Mouse (Mus musculus) macrophage (primary cell): ENCODE measurements around the gene Ncoa5. TPM values are rescaled to one million over a fixed set of nuclear protein-coding genes. Genes with fewer than 3 reads are reported as not detected.

ENCODE experiments used
- H3K27ac ChIP-seq: fragments of 350-480 bp; formaldehyde crosslinking; 2 replicates; pipeline ENCODE4 v1.9.0; 2021
- H3K36me3 ChIP-seq: fragments of 350-480 bp; formaldehyde crosslinking; 2 replicates; pipeline ENCODE4 v1.9.0; 2021; ENCODE audit errors: inconsistent target
- H3K4me3 ChIP-seq: fragments of 350-480 bp; formaldehyde crosslinking; 2 replicates; pipeline ENCODE4 v1.9.0; 2021; ENCODE audit errors: inconsistent target
- H3K79me2 ChIP-seq: fragments of 350-480 bp; formaldehyde crosslinking; 2 replicates; pipeline ENCODE4 v1.9.0; 2021; ENCODE audit errors: inconsistent target
- WGBS: methylation state at CpG from one replicate; pipeline ENCODE4 v1.1.7; 2026; ENCODE audit warnings: inconsistent platforms; ENCODE audit not compliant: missing documents; 5-methylcytosine and 5-hydroxymethylcytosine counted together
- polyA plus RNA-seq: library from polyadenylated mRNA; stranded (reverse); fragments of 250-400 nt; gene quantifications from 3 replicates; pipeline ENCODE4 v1.2.4, GENCODE M21; 2018; ENCODE audit warnings: inconsistent platforms

Gene Ncoa5
- polyA plus RNA-seq, 1 experiment from 2014 or later: 27.6 TPM

GRCm38 (mm10) chr2:164994659-164995428, 39.8 kb downstream of the Ncoa5 start:
- H3K4me3 ChIP-seq: no peak overlapping the region
- H3K79me2 ChIP-seq: no peaks in the 10 kb centered on the region
- no peak overlapping the region for H3K27ac ChIP-seq
- H3K36me3 ChIP-seq: peaks cover 3% of the 10 kb centered on the region; the same call in 1 of the 2 replicates
- 61% methylated on average over 21 of the region's 21 CpGs for WGBS

GRCm38 (mm10) chr2:164994156-164994555, 40.5 kb downstream of the Ncoa5 start:
- Histone ChIP-seq H3K79me2 (no peaks in the 10 kb centered on the region), H3K4me3 (no peak overlapping the region), H3K36me3 (no peaks in the 10 kb centered on the region), H3K27ac (no peak overlapping the region)
- WGBS: 90% methylated on average over 11 of the region's 11 CpGs

- Histone ChIP-seq H3K36me3 (no peaks in the 10 kb centered on the region), H3K79me2 (no peaks in the 10 kb centered on the region), H3K27ac (no peak overlapping the region), H3K4me3 (no peak overlapping the region)
- 52% methylated on average over 10 of the region's 10 CpGs for WGBS
Observed at GRCm38 (mm10) chr2:164991808-164992207, 42.9 kb downstream of the Ncoa5 start.

GRCm38 (mm10) chr2:164991111-164991510, 43.6 kb downstream of the Ncoa5 start:
- Histone ChIP-seq H3K4me3 (no peak overlapping the region), H3K36me3 (no peaks in the 10 kb centered on the region), H3K79me2 (no peaks in the 10 kb centered on the region), H3K27ac (no peak overlapping the region)
- WGBS: 72% methylated on average over 3 of the region's 3 CpGs

- 41% methylated on average over 13 of the region's 13 CpGs for WGBS
- Histone ChIP-seq H3K4me3 (no peak overlapping the region), H3K36me3 (no peaks in the 10 kb centered on the region), H3K79me2 (no peaks in the 10 kb centered on the region), H3K27ac (no peak overlapping the region)
Observed at GRCm38 (mm10) chr2:164988777-164989176, 45.9 kb downstream of the Ncoa5 start.

GRCm38 (mm10) chr2:164986371-164987027, 48.2 kb downstream of the Ncoa5 start:
- WGBS: 86% methylated on average over 14 of the region's 14 CpGs
- no peaks in the 10 kb centered on the region for H3K36me3 ChIP-seq
- H3K27ac ChIP-seq: no peak overlapping the region
- no peaks in the 10 kb centered on the region for H3K79me2 ChIP-seq
- no peak overlapping the region for H3K4me3 ChIP-seq

GRCm38 (mm10) chr2:164985962-164986361, 48.7 kb downstream of the Ncoa5 start:
- no peak overlapping the region for H3K27ac ChIP-seq
- no peak overlapping the region for H3K4me3 ChIP-seq
- WGBS: 86% methylated on average over 6 of the region's 6 CpGs
- no peaks in the 10 kb centered on the region for H3K79me2 ChIP-seq
- no peaks in the 10 kb centered on the region for H3K36me3 ChIP-seq

- H3K36me3 ChIP-seq: no peaks in the 10 kb centered on the region
- 32% methylated on average over 7 of the region's 7 CpGs for WGBS
- no peak overlapping the region for H3K4me3 ChIP-seq
Observed at GRCm38 (mm10) chr2:164979749-164980148, 54.9 kb downstream of the Ncoa5 start.

GRCm38 (mm10) chr2:164975611-164976010, 59.1 kb downstream of the Ncoa5 start:
- Histone ChIP-seq H3K27ac (no peak overlapping the region), H3K79me2 (no peaks in the 10 kb centered on the region), H3K4me3 (no peak overlapping the region), H3K36me3 (no peaks in the 10 kb centered on the region)
- 43% methylated on average over 6 of the region's 6 CpGs for WGBS

More at GRCm38 (mm10) chr2:164979749-164980148, 54.9 kb downstream of the Ncoa5 start:
- no peak overlapping the region for H3K27ac ChIP-seq
- H3K79me2 ChIP-seq: no peaks in the 10 kb centered on the region

- WGBS: 18% methylated on average over 5 of the region's 5 CpGs
- no peaks in the 10 kb centered on the region for H3K36me3 ChIP-seq
- H3K27ac ChIP-seq: no peak overlapping the region
- no peaks in the 10 kb centered on the region for H3K79me2 ChIP-seq
- no peak overlapping the region for H3K4me3 ChIP-seq
Observed at GRCm38 (mm10) chr2:164972646-164973045, 62.0 kb downstream of the Ncoa5 start.

- no peaks in the 10 kb centered on the region for H3K36me3 ChIP-seq
- 7% methylated on average over 42 of the region's 42 CpGs for WGBS
- H3K79me2 ChIP-seq: no peaks in the 10 kb centered on the region
- H3K27ac ChIP-seq: no peak overlapping the region
- no peak overlapping the region for H3K4me3 ChIP-seq
Observed at GRCm38 (mm10) chr2:164970631-164971196, 64.0 kb downstream of the Ncoa5 start.

GRCm38 (mm10) chr2:164969348-164969781, 65.3 kb downstream of the Ncoa5 start:
- no peak overlapping the region for H3K27ac ChIP-seq
- no peaks in the 10 kb centered on the region for H3K79me2 ChIP-seq
- no peaks in the 10 kb centered on the region for H3K36me3 ChIP-seq
- 5% methylated on average over 21 of the region's 21 CpGs for WGBS
- H3K4me3 ChIP-seq: no peak overlapping the region

GRCm38 (mm10) chr2:164968451-164968851, 66.2 kb downstream of the Ncoa5 start:
- Histone ChIP-seq H3K27ac (no peak overlapping the region), H3K4me3 (no peak overlapping the region), H3K79me2 (no peaks in the 10 kb centered on the region), H3K36me3 (no peaks in the 10 kb centered on the region)
- WGBS: 3% methylated on average over 28 of the region's 29 CpGs

- 4% methylated on average over 60 of the region's 65 CpGs for WGBS
- H3K79me2 ChIP-seq: no peaks in the 10 kb centered on the region
- H3K36me3 ChIP-seq: no peaks in the 10 kb centered on the region
- no peak overlapping the region for H3K27ac ChIP-seq
- H3K4me3 ChIP-seq: no peak overlapping the region
Observed at GRCm38 (mm10) chr2:164967761-164968440, 66.8 kb downstream of the Ncoa5 start.
